Mouse (Mus musculus) myocyte (in vitro differentiated cells): Measurements from ENCODE around the gene Zbtb9.

ENCODE experiments used
- MYOG ChIP-seq, 3 experiments: IDR thresholded peaks; one replicate each; pipeline ENCODE4 v1.6.1; 2011; ENCODE audit warnings: control low read depth in 2 of 3, low read depth in 2 of 3, mild to moderate bottlenecking in 2 of 3; ENCODE audit not compliant: insufficient read length in 2 of 3, control insufficient read depth in 1 of 3, insufficient read depth in 1 of 3
- POLR2A ChIP-seq: IDR thresholded peaks from one replicate; pipeline ENCODE4 v1.6.1; 2011; ENCODE audit warnings: low read depth, mild to moderate bottlenecking, control low read depth, moderate library complexity; ENCODE audit not compliant: insufficient read length
- TCF12 ChIP-seq: IDR thresholded peaks from one replicate; pipeline ENCODE4 v1.6.1; 2011; ENCODE audit warnings: mild to moderate bottlenecking, control low read depth; ENCODE audit not compliant: poor library complexity, insufficient read depth, severe bottlenecking
- USF1 ChIP-seq: IDR thresholded peaks from one replicate; pipeline ENCODE4 v1.6.1; 2011; ENCODE audit warnings: low read depth, mild to moderate bottlenecking, control low read depth, moderate library complexity

DNA sequence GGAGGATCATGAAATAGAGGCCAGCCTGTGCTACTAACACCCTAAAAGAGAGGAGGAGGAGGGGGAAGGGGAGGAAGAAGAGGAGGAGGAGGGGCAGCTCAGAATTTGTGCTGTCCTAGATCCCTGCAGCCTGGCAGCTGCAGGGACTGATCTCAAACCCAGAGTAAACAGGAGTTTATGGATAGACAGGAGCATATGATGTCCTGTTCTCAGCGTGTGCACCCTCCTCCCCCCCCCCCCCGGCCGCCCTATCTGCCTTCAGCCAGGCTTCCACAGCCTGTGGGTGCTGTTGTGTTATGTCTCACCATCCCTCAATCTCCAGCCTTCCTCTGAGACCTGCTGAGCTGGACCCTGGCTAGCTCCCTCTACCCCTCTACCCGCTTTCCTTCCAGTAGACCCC, 55.9 kb downstream of the Zbtb9 start, which contains the start of gene Bak1:
- no peak for TF ChIP-seq POLR2A
- TF ChIP-seq MYOG (IDR thresholded peaks at IDR 0.05; ENCODE audit: control insufficient read depth in 1 of 3, insufficient read depth in 1 of 3, insufficient read length in 2 of 3, low read depth in 2 of 3): no peak
- no peak for TF ChIP-seq USF1
- TF ChIP-seq TCF12: no peak
